Mouse (Mus musculus) small intestine, adult 2 months (tissue): Measurements from ENCODE around the gene Tnpo2.

Source experiments
- CTCF ChIP-seq: fragments of 200-500 bp; IDR thresholded peaks from 2 replicates; pipeline ENCODE4 v1.5.1; 2012; ENCODE audit warnings: low read depth, mild to moderate bottlenecking, control low read depth, inconsistent platforms, low read length, moderate library complexity, mixed read lengths; ENCODE audit not compliant: insufficient replicate concordance, insufficient read length; ENCODE audit errors: extremely low read depth
- POLR2A ChIP-seq: fragments of 200-500 bp; IDR thresholded peaks from 2 replicates; pipeline ENCODE4 v1.6.1; 2012; ENCODE audit warnings: low read depth, mild to moderate bottlenecking, control low read depth, inconsistent platforms, low read length, moderate library complexity

DNA sequence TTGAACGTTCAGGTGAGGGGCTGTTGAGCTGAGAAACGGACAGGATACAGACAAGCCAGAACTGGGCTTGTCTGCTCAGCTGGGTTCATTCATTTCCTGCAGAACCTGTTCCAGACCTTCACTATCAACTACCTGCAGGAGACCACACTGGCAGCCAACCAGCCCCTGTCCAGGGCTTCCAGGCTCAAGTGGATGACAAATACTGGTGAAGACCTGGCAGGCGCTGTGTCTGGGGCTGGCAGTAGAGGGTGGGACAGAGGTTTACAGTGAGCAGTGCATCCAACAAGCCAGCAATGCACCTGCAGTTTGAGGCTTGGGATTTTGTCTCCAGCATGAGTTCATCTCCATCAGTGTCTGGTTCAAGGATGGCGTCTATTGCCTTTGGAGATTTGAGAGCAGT, 60.1 kb downstream of the Tnpo2 start:
- TF ChIP-seq CTCF (no peak), POLR2A (no peak)
